Mouse (Mus musculus): ENCODE measurements around the gene 4931423N10Rik. TPM values are rescaled to one million over a fixed set of nuclear protein-coding genes. Genes with fewer than 3 reads are reported as not detected.
"Not testable (repeated sequence)": the region's sequence is repeated elsewhere in the genome, so short reads cannot be mapped to it uniquely, and the experiment has no call there.

The 4931423N10Rik gene
- polyA plus RNA-seq, 1 experiment from 2014 or later = not detected

DNA sequence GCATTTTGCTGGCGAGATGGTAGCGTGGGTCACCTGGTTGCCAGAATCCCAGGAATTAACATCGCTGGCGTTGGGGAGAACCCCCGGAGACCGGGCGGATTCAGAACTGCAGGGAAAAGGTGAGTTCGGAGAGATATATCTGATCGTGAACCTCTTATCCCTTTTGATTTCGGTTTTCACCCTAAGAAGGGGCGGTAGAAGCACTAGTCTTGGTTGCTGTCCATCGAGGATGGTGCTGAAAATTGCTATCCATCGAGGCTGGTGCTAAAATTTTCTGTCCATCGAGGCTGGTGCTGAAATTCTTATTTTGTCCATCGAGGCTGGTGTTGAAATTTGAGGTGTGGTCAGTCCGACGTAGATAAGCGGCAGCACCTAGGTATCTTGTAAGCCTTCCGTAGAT lies 83.7 kb downstream of the 4931423N10Rik start:
- not testable (repeated sequence) for H3K36me3 ChIP-seq (ENCODE audit: control insufficient read depth, insufficient read depth, low read length); H3K4me1 ChIP-seq (ENCODE audit: control insufficient read depth, insufficient read depth, low read length)
- WGBS = 41% methylated on average over 19 of the region's 19 CpGs

DNA sequence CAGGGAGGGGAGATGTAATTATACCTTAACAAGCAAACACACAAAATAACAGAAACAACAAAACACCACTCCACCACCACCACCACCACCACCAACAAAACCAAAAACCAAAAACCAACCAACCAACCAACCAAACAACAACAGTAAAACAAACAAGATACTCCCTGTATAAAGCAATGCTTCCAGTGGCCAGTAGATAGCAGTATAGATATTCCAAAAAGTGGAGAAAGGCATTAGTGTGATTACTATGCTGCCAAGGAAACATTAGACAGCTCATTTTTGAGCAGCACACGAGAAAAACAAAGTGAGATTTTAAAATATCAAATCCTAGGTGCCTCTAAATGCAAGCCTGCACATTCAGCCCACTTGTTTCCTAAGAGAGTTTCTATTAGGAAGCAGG lies 107.6 kb downstream of the 4931423N10Rik start:
- no peak overlapping the region for H3K4me3 ChIP-seq (ENCODE audit: low read length)
- H3K4me1 ChIP-seq (ENCODE audit: control insufficient read depth, insufficient read depth, low read length) = no peaks in the 10 kb centered on the region
- WGBS = 6% methylated on average over 1 of the region's 1 CpGs
- no peak for ATAC-seq
- H3K36me3 ChIP-seq (ENCODE audit: control insufficient read depth, insufficient read depth, low read length) = no peaks in the 10 kb centered on the region
- H3K27me3 ChIP-seq (replicated peaks; ENCODE audit: control insufficient read depth, insufficient read depth, low read length) = no peaks in the 10 kb centered on the region
- no peak overlapping the region for H3K9ac ChIP-seq (ENCODE audit: low read depth, low read length)
- no peak overlapping the region for H3K4me2 ChIP-seq (ENCODE audit: low read depth, low read length)
- no peak overlapping the region for H3K27ac ChIP-seq (ENCODE audit: low read length)
- no peaks in the 10 kb centered on the region for H3K9me3 ChIP-seq (ENCODE audit: control insufficient read depth, low read length)

More for the DNA sequence above, 83.7 kb downstream of the 4931423N10Rik start:
- not testable (repeated sequence) for H3K9ac ChIP-seq (ENCODE audit: low read depth, low read length); H3K4me3 ChIP-seq (ENCODE audit: low read length); ATAC-seq; H3K27me3 ChIP-seq (replicated peaks; ENCODE audit: control insufficient read depth, insufficient read depth, low read length); H3K27ac ChIP-seq (ENCODE audit: low read length); H3K9me3 ChIP-seq (ENCODE audit: control insufficient read depth, low read length); H3K4me2 ChIP-seq (ENCODE audit: low read depth, low read length)

Other genes starting within 250 kb of the 4931423N10Rik start
- 52.1 and 54.0 TPM in 2 replicates for gene Abi1, start 167.2 kb upstream of the 4931423N10Rik start, polyA plus RNA-seq (2015; fragmentation: Nextera tagmentation; extraction: Ambion mirVana)
- gene Acbd5, start 139.3 kb upstream of the 4931423N10Rik start, polyA plus RNA-seq (2015; fragmentation: Nextera tagmentation; extraction: Ambion mirVana) = 28.9 and 32.5 TPM in 2 replicates
- 5.9 and 7.8 TPM in 2 replicates for gene Mastl, start 51.5 kb upstream of the 4931423N10Rik start, polyA plus RNA-seq (2015; fragmentation: Nextera tagmentation; extraction: Ambion mirVana)
- 58.7 and 59.2 TPM in 2 replicates for gene Yme1l1, start 51.1 kb upstream of the 4931423N10Rik start, polyA plus RNA-seq (2015; fragmentation: Nextera tagmentation; extraction: Ambion mirVana)
- gene Nxph2, start 113.8 kb downstream of the 4931423N10Rik start, polyA plus RNA-seq (2015; fragmentation: Nextera tagmentation; extraction: Ambion mirVana) = 0.47 and 0.64 TPM in 2 replicates

Data from intestine, embryonic 16.5 days (tissue).